Mouse (Mus musculus) mammary gland, adult 2 months (tissue): ENCODE measurements around the gene Sh2d1a. TPM values are rescaled to one million over a fixed set of nuclear protein-coding genes. Genes with fewer than 3 reads are reported as not detected.

ENCODE experiments used
- polyA plus RNA-seq: library from polyadenylated mRNA; depleted of rRNA; stranded (reverse); fragments of >200 nt; gene quantifications from 2 replicates; pipeline ENCODE4 v1.2.3, GENCODE M21; 2012; ENCODE audit warnings: low replicate concordance; rRNA removed

Gene Sh2d1a
- 1.5 and 2.6 TPM in 2 replicates for polyA plus RNA-seq

DNA sequence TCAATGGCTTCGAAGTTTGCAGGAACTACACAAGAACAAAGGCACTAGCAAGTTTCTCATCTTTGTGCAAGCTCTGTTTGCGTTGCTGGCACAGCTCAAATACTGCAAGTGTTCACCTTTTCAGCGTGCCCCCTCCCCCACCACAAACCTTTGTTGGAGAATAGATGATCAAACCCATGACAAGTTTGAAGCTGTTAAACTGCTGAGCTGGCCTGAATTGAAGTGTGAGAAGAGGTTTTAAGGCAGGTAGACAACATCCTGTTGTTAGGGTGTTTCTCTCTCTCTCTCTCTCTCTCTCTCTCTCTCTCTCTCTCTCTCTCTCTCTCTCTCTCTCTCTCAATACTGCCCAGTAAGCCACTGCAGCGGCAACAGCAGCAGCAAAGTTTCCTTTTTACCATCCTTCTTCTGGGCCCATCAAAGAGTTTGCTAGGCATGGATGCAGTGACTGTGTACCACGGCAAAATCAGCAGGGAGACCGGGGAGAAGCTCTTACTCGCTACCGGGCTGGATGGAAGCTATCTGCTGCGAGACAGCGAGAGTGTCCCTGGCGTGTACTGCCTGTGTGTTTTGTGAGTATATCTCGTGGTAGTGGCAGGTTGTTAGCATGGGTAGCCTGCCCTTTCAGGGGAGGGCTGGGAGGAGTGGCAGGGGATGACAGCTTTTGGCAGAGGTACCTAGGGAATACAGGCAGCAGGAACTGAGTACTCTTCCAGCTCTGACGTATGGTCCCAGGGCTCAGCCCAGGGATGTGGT is at the start of gene Sh2d1a:
TSS of gene Sh2d1a (plus strand) at position 163 of the 753 bp plus-strand sequence.

GRCm38 (mm10) chrX:42489446-42489845 is 12.8 kb upstream of the Sh2d1a start, which contains the start of gene Tex13c2:
Tex13c2 (plus strand) TSS chrX:42489691.

Other genes with a start within 250 kb of the Sh2d1a start
- gene Tex13c2, start 12.8 kb upstream of the Sh2d1a start, polyA plus RNA-seq, result not detected in 2 replicates